Mouse (Mus musculus) stomach, embryonic 14.5 days (tissue): ENCODE measurements around the gene Trhr2. TPM values are rescaled to one million over a fixed set of nuclear protein-coding genes. Genes with fewer than 3 reads are reported as not detected.
"Not testable (repeated sequence)": the region's sequence is repeated elsewhere in the genome, so short reads cannot be mapped to it uniquely, and the experiment has no call there.

Source experiments
- ATAC-seq: fragments of 200-750 bp; cut with Nextera tagmentation; 2 replicates; pipeline ENCODE4 v1.8.0; 2017; ENCODE audit warnings: low read depth, moderate TSS enrichment; ENCODE audit not compliant: insufficient number of reproducible peaks, insufficient read depth, low FRiP score
- H3K27ac ChIP-seq: fragments of 300-500 bp; sonication (generic); 2 replicates; pipeline ENCODE4 v1.5.1; 2014; ENCODE audit warnings: mild to moderate bottlenecking, low read length, moderate library complexity, mixed read lengths
- H3K27me3 ChIP-seq: fragments of 300-500 bp; sonication (generic); 2 replicates; pipeline ENCODE4 v1.6.1; 2014; ENCODE audit warnings: low read length, control low read depth, mixed read lengths; ENCODE audit not compliant: control insufficient read depth, insufficient read depth
- H3K36me3 ChIP-seq: fragments of 300-500 bp; sonication (generic); 2 replicates; pipeline ENCODE4 v1.6.1; 2014; ENCODE audit warnings: mild to moderate bottlenecking, control low read depth, low read length, moderate library complexity, mixed read lengths; ENCODE audit not compliant: control insufficient read depth, insufficient read depth
- H3K4me1 ChIP-seq: fragments of 300-500 bp; sonication (generic); 2 replicates; pipeline ENCODE4 v1.6.1; 2014; ENCODE audit warnings: low read length, control low read depth, mixed read lengths; ENCODE audit not compliant: control insufficient read depth, insufficient read depth
- H3K4me2 ChIP-seq: fragments of 300-500 bp; sonication (generic); replicated peaks from 2 replicates; pipeline ENCODE4 v1.6.1; 2014; ENCODE audit warnings: low read depth, low read length, control low read depth
- H3K4me3 ChIP-seq: fragments of 300-500 bp; sonication (generic); 2 replicates; pipeline ENCODE4 v1.5.1; 2014; ENCODE audit warnings: low read depth, low read length, control low read depth
- H3K9ac ChIP-seq: fragments of 300-500 bp; sonication (generic); replicated peaks from 2 replicates; pipeline ENCODE4 v1.6.1; 2014; ENCODE audit warnings: low read depth, mild to moderate bottlenecking, control low read depth, low read length, moderate library complexity, mixed read lengths
- H3K9me3 ChIP-seq: fragments of 300-500 bp; sonication (generic); 2 replicates; pipeline ENCODE4 v1.6.1; 2016; ENCODE audit warnings: low read depth, low read length, control low read depth; ENCODE audit not compliant: control insufficient read depth
- WGBS: fragments of 180-500 bp; shearing (Covaris S2); extraction: QIAGEN DNeasy Blood & Tissue Kit; methylation state at CpG from one replicate; pipeline ENCODE4 v1.1.7; 2014; 5-methylcytosine and 5-hydroxymethylcytosine counted together
- polyA plus RNA-seq: library from polyadenylated mRNA; unstranded; fragments of >200 nt; fragmentation: Nextera tagmentation; extraction: Ambion mirVana; gene quantifications from 2 replicates; pipeline ENCODE4 v1.2.1, GENCODE M21; 2014

Gene Trhr2
- polyA plus RNA-seq, 1 experiment from 2014 or later, result not detected

- Histone ChIP-seq H3K4me3 (no peak overlapping the region), H3K4me2 (no peak overlapping the region), H3K36me3 (peaks cover 16% of the 10 kb centered on the region; the same call in 1 of the 2 replicates), H3K27ac (no peak overlapping the region), H3K9me3 (no peaks in the 10 kb centered on the region), H3K27me3 (peaks cover 20% of the 10 kb centered on the region), H3K4me1 (peaks cover 27% of the 10 kb centered on the region), H3K9ac (no peak overlapping the region)
- 70% methylated on average over 6 of the region's 6 CpGs for WGBS
- ATAC-seq, result no peak
Observed at GRCm38 (mm10) chr8:122332753-122333506, 27.6 kb downstream of the Trhr2 start.

DNA sequence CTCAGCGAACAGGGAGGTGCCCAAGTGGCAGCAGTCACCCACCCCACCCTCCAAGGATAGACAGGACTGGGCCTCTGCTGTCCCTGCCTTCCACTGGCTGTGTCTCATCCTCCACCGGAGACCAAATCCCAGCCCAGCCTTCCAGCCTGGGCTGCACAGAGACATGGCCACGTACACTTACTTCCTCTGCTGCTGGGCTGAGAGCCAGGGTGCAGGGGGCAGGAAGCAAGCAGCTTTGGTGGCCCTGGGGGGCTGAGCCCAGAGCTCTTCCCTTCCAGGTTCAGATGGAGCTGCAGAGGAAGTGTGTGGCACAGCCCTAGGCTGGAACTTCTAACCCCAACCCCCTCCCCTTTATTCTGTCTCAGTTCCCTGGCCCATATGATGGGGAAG lies 29.4 kb downstream of the Trhr2 start:
- Histone ChIP-seq H3K27me3 (peaks cover 7% of the 10 kb centered on the region; the same call in 1 of the 2 replicates), H3K4me2 (no peak overlapping the region), H3K9me3 (no peaks in the 10 kb centered on the region), H3K27ac (peak overlapping the region; percentile 56; the same call in 1 of the 2 replicates), H3K4me1 (peaks cover 26% of the 10 kb centered on the region), H3K36me3 (peaks cover 10% of the 10 kb centered on the region; the same call in 1 of the 2 replicates), H3K9ac (no peak overlapping the region), H3K4me3 (no peak overlapping the region)
- 58% methylated on average over 3 of the region's 3 CpGs for WGBS
- ATAC-seq, result no peak

DNA sequence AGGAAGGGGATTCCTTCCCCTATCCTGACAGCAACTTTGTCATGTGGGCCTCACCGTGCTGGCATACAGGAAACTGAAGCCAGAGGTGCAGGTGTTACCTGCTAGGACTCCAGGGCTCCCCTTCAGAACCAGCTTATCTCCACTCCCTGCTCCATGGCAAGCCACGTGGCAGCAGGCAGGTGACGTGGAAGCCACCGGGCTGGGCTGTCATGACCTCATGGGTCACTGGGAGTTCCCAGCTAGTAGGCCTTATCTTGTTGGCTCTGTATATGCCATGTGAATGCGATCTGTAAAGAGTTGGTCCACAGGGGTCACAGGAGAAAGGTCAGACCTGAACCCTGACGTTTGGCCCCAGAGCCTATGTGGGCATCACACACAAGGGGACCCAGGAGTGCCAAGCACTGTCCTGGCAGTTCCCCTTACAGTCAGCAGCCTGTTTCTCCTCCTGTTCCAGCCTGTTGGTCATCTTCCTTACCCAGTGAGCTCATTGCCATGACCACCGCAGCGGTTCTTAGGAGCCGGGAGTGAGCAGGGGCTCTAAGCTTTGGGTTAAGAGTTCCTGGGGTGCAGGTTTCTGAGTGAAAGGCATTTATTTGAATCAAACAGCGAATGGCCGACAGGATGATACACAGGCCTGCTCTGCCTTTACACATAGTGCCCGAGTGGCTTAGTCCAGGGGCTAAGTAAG lies 30.0 kb downstream of the Trhr2 start:
- Histone ChIP-seq H3K9ac (no peak overlapping the region), H3K4me1 (peaks cover 28% of the 10 kb centered on the region), H3K36me3 (peaks cover 10% of the 10 kb centered on the region; the same call in 1 of the 2 replicates), H3K4me3 (no peak overlapping the region), H3K27me3 (peaks cover 4% of the 10 kb centered on the region; the same call in 1 of the 2 replicates), H3K9me3 (no peaks in the 10 kb centered on the region), H3K4me2 (no peak overlapping the region), H3K27ac (peak overlapping the region; percentile 56; the same call in 1 of the 2 replicates)
- ATAC-seq, result 0 out of 2 replicates have a peak, but pooled peaks have one; percentile 16
- 67% methylated on average over 12 of the region's 12 CpGs for WGBS

- WGBS, result 79% methylated on average over 22 of the region's 22 CpGs
- H3K4me2 ChIP-seq, result no peak overlapping the region
- no peaks in the 10 kb centered on the region for H3K9me3 ChIP-seq
- H3K36me3 ChIP-seq, result peaks cover 3% of the 10 kb centered on the region; the same call in 1 of the 2 replicates
- peaks cover 37% of the 10 kb centered on the region for H3K4me1 ChIP-seq
- H3K27ac ChIP-seq, result peak overlapping the region; percentile 56; the same call in 1 of the 2 replicates
- H3K27me3 ChIP-seq, result no peaks in the 10 kb centered on the region
- no peak for ATAC-seq
- H3K4me3 ChIP-seq, result no peak overlapping the region
- H3K9ac ChIP-seq, result no peak overlapping the region
Observed at GRCm38 (mm10) chr8:122329553-122330239, 30.9 kb downstream of the Trhr2 start.

GRCm38 (mm10) chr8:122329072-122329471 lies 31.5 kb downstream of the Trhr2 start:
- H3K27me3 ChIP-seq, result no peaks in the 10 kb centered on the region
- no peaks in the 10 kb centered on the region for H3K9me3 ChIP-seq
- H3K9ac ChIP-seq, result no peak overlapping the region
- H3K4me1 ChIP-seq, result peaks cover 42% of the 10 kb centered on the region
- no peak overlapping the region for H3K27ac ChIP-seq
- ATAC-seq, result no peak
- no peak overlapping the region for H3K4me2 ChIP-seq
- 52% methylated on average over 8 of the region's 8 CpGs for WGBS
- H3K4me3 ChIP-seq, result no peak overlapping the region
- peaks cover 2% of the 10 kb centered on the region; the same call in 1 of the 2 replicates for H3K36me3 ChIP-seq

GRCm38 (mm10) chr8:122326114-122326542 lies 34.4 kb downstream of the Trhr2 start:
- H3K36me3 ChIP-seq, result no peaks in the 10 kb centered on the region
- H3K27ac ChIP-seq, result peak overlapping the region; percentile 2; the same call in 1 of the 2 replicates
- H3K4me2 ChIP-seq, result peak overlapping the region; percentile 27; the same call in 1 of the 2 replicates
- 19% methylated on average over 14 of the region's 14 CpGs for WGBS
- no peaks in the 10 kb centered on the region for H3K27me3 ChIP-seq
- no peak overlapping the region for H3K4me3 ChIP-seq
- no peak overlapping the region for H3K9ac ChIP-seq
- peaks cover 43% of the 10 kb centered on the region for H3K4me1 ChIP-seq
- no peak for ATAC-seq
- no peaks in the 10 kb centered on the region for H3K9me3 ChIP-seq

DNA sequence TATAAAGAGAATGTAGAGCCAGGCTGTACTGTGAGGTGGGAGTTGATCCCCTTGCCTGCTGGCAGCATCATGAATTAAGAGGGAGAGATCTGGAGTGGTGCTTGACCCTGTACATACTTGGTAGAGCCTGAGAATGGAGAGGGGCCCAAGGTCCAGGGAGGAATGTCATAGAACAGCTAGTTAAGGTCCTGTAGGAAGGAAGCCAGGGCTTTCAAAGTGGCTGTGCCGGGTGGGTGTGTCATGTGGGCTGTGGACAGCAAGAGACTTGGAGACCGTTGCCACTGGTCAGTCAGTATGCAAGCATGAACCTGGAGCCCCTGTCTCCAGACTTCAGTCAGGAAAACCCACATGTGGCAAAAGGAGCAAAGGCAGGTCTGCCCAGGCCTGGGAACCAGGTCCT lies 35.4 kb downstream of the Trhr2 start:
- Histone ChIP-seq H3K9me3 (no peaks in the 10 kb centered on the region), H3K4me3 (no peak overlapping the region), H3K36me3 (no peaks in the 10 kb centered on the region), H3K4me1 (peaks cover 36% of the 10 kb centered on the region), H3K4me2 (no peak overlapping the region), H3K27me3 (no peaks in the 10 kb centered on the region), H3K27ac (no peak overlapping the region; the same call in 1 of the 2 replicates), H3K9ac (no peak overlapping the region)
- 65% methylated on average over 2 of the region's 2 CpGs for WGBS
- no peak for ATAC-seq

DNA sequence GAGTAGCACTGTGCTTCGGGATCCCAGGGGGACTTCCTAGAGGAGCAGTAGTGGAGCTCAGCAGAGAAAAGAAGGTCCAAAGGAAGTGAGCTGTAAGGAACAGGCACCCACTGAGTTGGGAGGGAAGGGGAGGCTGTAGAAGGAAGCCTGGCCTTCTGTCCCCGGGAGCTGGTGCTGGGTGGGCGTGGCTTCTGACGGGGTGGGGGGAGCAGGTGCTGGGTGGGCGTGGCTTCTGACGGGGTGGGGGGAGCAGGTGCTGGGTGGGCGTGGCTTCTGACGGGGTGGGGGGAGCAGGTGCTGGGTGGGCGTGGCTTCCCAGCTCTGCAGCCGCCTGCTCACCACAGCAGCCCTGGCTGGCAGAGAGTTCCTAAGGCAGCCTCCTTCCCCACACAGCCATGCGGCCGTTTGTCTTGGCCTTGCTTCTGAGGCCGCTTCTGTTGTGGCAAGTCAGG lies 36.6 kb downstream of the Trhr2 start:
- not testable (repeated sequence) for H3K4me2 ChIP-seq

More for the DNA sequence above, 36.6 kb downstream of the Trhr2 start:
- not testable (repeated sequence) for H3K9me3 ChIP-seq, H3K9ac ChIP-seq, H3K4me3 ChIP-seq, H3K36me3 ChIP-seq, H3K27me3 ChIP-seq
- ATAC-seq, result peak; percentile 50; the same call in 1 of the 2 replicates
- Histone ChIP-seq H3K27ac (peak overlapping the region; percentile 77; the same call in 1 of the 2 replicates), H3K4me1 (peaks cover 34% of the 10 kb centered on the region)
- 9% methylated on average over 13 of the region's 13 CpGs for WGBS
